Mouse (Mus musculus): ENCODE measurements around the gene Ppp4r3a.
"Not testable (repeated sequence)": the region's sequence is repeated elsewhere in the genome, so short reads cannot be mapped to it uniquely, and the experiment has no call there.

The Ppp4r3a gene

GRCm38 (mm10) chr12:101083076-101083838 is at the start of gene Ppp4r3a:
Gene Ppp4r3a, minus strand, starts transcription at chr12:101083702.
- DNase-seq (ENCODE audit: low spot score in 2 of 2), result peak; percentile 93 to 94

GRCm38 (mm10) chr12:101123013-101123412 is 39.5 kb upstream of the Ppp4r3a start:
- DNase-seq (ENCODE audit: low spot score in 2 of 2), result no peak

GRCm38 (mm10) chr12:101122066-101122465 is 38.6 kb upstream of the Ppp4r3a start:
- DNase-seq (ENCODE audit: low spot score in 2 of 2), result not testable (repeated sequence)

GRCm38 (mm10) chr12:101109794-101110585 is 26.5 kb upstream of the Ppp4r3a start:
- not testable (repeated sequence) for DNase-seq (ENCODE audit: low spot score in 2 of 2)

GRCm38 (mm10) chr12:101107722-101108121 is 24.2 kb upstream of the Ppp4r3a start:
- DNase-seq (ENCODE audit: low spot score in 2 of 2), result no peak

- no peak for DNase-seq (ENCODE audit: low spot score in 2 of 2)
Observed at GRCm38 (mm10) chr12:101105571-101105970, 22.1 kb upstream of the Ppp4r3a start.

- no peak for DNase-seq (ENCODE audit: low spot score in 2 of 2)
Observed at GRCm38 (mm10) chr12:101102648-101103047, 19.1 kb upstream of the Ppp4r3a start.

GRCm38 (mm10) chr12:101093678-101094077 is 10.2 kb upstream of the Ppp4r3a start:
- DNase-seq (ENCODE audit: low spot score in 2 of 2), result not testable (repeated sequence)

GRCm38 (mm10) chr12:101089955-101090354 is 6.5 kb upstream of the Ppp4r3a start:
- no peak for DNase-seq (ENCODE audit: low spot score in 2 of 2)

- DNase-seq (ENCODE audit: low spot score in 2 of 2), result no peak
Observed at GRCm38 (mm10) chr12:101087406-101087805, 3.9 kb upstream of the Ppp4r3a start.

GRCm38 (mm10) chr12:101084881-101085666 is 1.6 kb upstream of the Ppp4r3a start:
- no peak for DNase-seq (ENCODE audit: low spot score in 2 of 2)

GRCm38 (mm10) chr12:101084237-101084636 is 735 bp upstream of the Ppp4r3a start:
- no peak for DNase-seq (ENCODE audit: low spot score in 2 of 2)

- DNase-seq (ENCODE audit: low spot score in 2 of 2), result no peak
Observed at GRCm38 (mm10) chr12:101083839-101084195, 315 bp upstream of the Ppp4r3a start.

- peak; percentile 6 to 18 for DNase-seq (ENCODE audit: low spot score in 2 of 2)
Observed at GRCm38 (mm10) chr12:101082296-101083075, 1.0 kb downstream of the Ppp4r3a start.

GRCm38 (mm10) chr12:101077955-101078354 is 5.5 kb downstream of the Ppp4r3a start:
- no peak for DNase-seq (ENCODE audit: low spot score in 2 of 2)

GRCm38 (mm10) chr12:101075433-101075832 is 8.1 kb downstream of the Ppp4r3a start:
- DNase-seq (ENCODE audit: low spot score in 2 of 2), result no peak

GRCm38 (mm10) chr12:101074821-101075429 is 8.6 kb downstream of the Ppp4r3a start:
- no peak for DNase-seq (ENCODE audit: low spot score in 2 of 2)

- DNase-seq (ENCODE audit: low spot score in 2 of 2), result no peak
Observed at GRCm38 (mm10) chr12:101069813-101070212, 13.7 kb downstream of the Ppp4r3a start.

- DNase-seq (ENCODE audit: low spot score in 2 of 2), result no peak
Observed at GRCm38 (mm10) chr12:101066329-101066728, 17.2 kb downstream of the Ppp4r3a start.

- DNase-seq (ENCODE audit: low spot score in 2 of 2), result no peak
Observed at GRCm38 (mm10) chr12:101039956-101040355, 43.5 kb downstream of the Ppp4r3a start.

Measured in right cerebral cortex, postnatal 36 days (tissue).